Mouse (Mus musculus): ENCODE results near the gene Abi2.
"Not testable (repeated sequence)": the region's sequence is repeated elsewhere in the genome, so short reads cannot be mapped to it uniquely, and the experiment has no call there.

The Abi2 gene

GRCm38 (mm10) chr1:60409168-60409828, at the start of gene Abi2:
Gene Abi2, plus strand, starts transcription at chr1:60409619.
- DNase-seq (ENCODE audit: low spot score in 2 of 2) = peak; percentile 85 to 93

- DNase-seq (ENCODE audit: low spot score in 2 of 2) = no peak
Observed at GRCm38 (mm10) chr1:60361626-60362025, 47.8 kb upstream of the Abi2 start.

DNA sequence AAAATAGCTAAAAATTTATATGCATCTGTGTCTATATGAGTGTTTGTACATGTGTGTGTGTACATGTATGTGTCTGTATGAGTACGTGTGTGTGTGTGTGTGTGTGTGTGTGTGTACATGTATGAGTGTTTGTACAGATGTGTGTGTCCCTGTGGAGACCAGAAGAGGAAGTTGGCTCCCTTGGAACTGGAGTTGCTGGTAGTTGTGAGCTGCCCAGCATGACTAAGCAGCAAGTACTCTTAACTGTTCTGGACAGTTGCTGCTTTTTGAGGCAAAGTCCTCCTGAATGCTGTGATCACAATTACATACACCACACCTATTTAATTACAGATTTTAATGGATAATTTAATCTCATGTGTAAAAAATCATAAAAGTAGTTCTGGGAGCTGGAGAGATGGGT, 32.9 kb upstream of the Abi2 start:
- DNase-seq (ENCODE audit: low spot score in 2 of 2) = no peak

DNA sequence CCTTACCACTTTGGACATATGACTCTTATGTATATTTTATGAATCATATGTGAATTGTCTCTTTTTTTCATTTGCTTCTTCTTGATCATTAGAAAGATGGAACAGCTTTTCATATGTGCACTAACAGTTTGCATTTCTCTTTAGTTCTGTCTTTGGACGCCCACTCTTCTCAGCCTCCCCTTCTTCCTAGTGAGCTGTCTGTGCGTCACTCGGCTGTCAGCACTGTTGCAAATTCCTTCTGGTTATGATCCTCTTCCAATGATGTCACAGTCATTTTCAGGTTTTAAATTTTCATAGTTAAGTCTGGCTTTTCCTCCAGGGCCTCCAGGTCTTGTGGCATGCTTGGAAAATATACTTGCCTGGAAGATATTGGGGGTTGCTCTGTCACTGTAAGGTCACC, 27.5 kb upstream of the Abi2 start:
- no peak for DNase-seq (ENCODE audit: low spot score in 2 of 2)

DNA sequence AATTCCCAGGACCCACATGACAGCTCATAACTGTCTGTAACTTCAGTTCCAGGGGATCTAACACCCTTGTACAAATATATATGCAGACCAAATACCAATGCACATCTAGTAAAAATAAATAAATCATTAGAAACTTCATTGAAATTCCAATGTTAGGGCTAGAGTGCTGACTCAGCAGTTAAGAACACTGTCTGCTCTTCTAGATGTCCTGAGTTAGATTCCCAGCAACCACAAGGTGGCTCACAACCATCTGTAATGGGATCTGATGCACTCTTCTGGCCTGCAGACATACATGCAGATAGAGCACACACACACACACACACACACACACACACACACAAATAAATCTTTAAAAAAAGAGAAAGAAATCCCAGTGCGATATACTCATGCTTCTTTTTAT, 4.6 kb upstream of the Abi2 start:
- DNase-seq (ENCODE audit: low spot score in 2 of 2) = no peak

DNA sequence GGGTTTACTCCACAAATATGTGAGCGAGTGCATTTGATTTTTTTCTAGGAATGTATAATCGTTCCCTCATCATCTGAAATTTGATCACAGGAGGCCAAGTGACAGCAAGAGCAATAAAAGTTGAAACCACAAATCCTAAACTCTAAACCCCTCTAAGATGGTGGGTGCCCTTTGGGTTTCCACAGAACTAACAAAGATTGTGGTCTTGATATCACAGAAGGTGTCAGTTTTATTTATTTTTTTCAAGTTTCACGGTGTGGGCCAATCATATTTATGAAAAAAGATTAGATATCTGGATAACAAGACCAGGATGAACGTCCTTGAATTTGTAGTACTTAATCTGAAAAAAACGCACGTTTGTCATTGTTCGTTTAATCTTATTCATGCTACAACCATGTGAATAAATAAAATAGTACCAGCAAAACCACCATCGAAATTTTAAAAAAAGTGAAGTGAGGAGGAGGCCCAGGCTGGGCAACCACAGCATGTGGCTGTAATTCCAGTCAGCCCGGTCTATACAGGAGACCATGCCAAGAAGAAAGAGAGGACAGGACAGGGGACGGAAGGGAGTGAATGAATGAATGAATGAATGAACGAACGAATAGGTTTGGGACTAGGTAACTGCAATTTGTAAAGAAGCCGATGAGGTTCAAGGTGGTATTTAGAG, 785 bp upstream of the Abi2 start:
- DNase-seq (ENCODE audit: low spot score in 2 of 2) = peak in 1 of 2 experiments; percentile 16

DNA sequence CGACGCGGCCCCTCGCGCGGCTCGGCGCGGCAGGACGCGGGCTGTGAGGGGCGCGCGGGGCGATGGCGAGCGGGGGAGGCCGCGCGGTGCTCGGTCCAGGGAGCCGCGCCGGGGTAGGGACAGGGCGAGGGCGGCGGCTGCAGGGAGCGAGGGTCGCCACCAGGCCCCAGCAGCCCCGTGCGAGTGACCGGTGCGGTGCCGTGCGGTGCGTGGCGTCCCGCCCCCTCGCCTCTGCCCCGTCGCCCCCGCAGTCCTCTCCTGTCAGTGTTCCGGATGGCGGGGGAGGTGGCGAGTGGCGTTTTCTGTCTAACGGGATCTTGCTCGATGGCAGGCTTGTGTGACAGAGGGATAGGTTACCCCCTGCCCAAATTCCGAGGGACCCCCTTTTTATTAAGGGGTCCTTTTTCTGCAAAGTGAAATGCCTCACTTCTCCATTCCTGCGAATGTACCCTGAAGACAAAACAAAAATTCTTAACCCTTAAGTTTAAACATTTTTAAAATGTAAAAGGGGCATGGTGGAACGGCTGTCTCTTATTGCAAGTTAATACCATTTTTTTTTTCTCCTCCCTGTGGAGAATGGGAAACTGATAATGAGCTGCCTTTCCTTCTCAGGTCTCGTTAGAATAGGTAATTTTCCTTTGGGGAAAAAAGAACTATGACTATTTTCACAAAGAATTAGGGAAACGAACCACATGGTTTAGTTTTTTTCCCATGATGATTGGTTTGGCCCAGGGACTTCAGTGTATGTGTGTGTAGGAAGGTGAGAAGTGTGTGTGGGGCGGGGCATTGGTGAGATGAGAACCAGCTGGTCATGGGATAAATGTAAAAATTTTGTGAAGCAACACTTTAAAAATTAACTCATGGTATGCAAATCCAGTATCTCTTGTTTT, 754 bp downstream of the Abi2 start:
- peak; percentile 20 to 55 for DNase-seq (ENCODE audit: low spot score in 2 of 2)

DNA sequence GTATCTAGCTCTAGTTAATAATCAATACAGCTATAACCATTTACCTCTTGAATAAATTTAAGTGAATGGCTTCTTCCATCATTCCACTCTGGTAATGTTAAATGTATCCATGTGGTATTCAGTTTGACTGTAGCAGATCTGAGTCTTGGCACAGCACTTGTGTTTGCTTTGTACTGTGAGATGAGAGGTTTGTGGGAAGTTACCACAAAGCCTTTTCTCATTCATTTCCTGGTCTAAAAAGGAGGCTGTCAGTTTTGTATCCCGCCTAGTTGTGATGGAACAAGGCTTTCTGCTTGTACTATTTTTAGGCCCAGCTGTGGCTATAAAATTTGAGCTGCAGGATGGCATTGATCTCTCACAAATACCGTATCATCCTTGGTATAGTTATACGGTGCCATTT, 7.3 kb downstream of the Abi2 start:
- no peak for DNase-seq (ENCODE audit: low spot score in 2 of 2)

GRCm38 (mm10) chr1:60423882-60424281, 14.5 kb downstream of the Abi2 start:
- DNase-seq (ENCODE audit: low spot score in 2 of 2) = no peak

- DNase-seq (ENCODE audit: low spot score in 2 of 2) = no peak
Observed at GRCm38 (mm10) chr1:60428341-60428740, 18.9 kb downstream of the Abi2 start.

GRCm38 (mm10) chr1:60428932-60429331, 19.5 kb downstream of the Abi2 start:
- no peak for DNase-seq (ENCODE audit: low spot score in 2 of 2)

GRCm38 (mm10) chr1:60431531-60431930, 22.1 kb downstream of the Abi2 start:
- no peak for DNase-seq (ENCODE audit: low spot score in 2 of 2)

GRCm38 (mm10) chr1:60432497-60432896, 23.1 kb downstream of the Abi2 start:
- no peak for DNase-seq (ENCODE audit: low spot score in 2 of 2)

DNA sequence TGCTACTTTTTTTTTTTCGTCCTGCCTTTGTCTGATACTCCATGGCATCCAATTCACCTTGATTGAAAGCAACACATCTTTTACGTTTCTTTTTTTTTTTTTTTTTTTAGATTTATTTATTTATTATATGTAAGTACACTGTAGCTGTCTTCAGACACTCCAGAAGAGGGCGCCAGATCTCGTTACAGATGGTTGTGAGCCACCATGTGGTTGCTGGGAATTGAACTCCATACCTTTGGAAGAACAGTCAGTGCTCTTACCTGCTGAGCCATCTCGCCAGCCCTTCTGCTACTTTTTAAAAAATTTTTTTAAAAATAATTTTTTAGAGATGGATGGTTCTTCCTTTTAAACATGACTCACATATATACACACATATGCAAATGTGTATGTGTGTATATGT, 32.0 kb downstream of the Abi2 start:
- DNase-seq (ENCODE audit: low spot score in 2 of 2) = not testable (repeated sequence)

DNA sequence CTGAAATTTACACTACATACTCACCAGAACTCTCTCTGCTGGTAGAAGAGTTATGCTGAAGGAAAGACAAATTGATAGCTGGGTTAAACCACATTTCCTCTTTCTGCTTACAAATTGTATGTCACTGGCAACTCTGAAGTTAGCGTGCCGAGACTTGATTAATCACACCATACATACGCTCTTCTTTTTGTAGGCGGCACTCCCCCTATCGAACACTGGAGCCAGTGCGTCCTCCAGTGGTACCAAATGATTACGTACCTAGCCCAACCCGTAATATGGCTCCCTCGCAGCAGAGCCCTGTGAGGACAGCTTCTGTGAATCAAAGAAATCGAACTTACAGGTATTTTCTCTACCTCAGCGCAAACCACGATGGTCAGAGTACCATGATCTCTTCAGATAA, 37.6 kb downstream of the Abi2 start:
- no peak for DNase-seq (ENCODE audit: low spot score in 2 of 2)

DNA sequence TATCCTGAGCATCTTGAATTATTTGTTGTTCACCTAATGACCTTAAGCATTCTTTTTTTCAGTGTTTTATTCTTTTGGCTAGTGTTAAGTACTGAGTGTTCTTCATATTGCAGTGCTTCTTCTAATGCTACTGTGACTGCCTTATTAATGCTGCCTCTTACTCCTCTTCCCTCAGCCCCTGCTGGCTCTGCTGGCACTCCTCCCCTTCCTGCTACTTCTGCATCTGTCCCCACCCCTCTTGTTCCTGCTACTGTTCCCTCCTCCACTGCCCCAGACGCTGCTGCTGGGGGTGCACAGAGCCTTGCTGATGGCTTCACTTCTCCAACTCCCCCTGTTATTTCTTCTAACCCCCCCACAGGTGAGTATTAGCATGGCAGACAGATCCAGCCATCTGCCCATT, 40.5 kb downstream of the Abi2 start:
- no peak for DNase-seq (ENCODE audit: low spot score in 2 of 2)

- no peak for DNase-seq (ENCODE audit: low spot score in 2 of 2)
Observed at GRCm38 (mm10) chr1:60460623-60461022, 51.2 kb downstream of the Abi2 start.

GRCm38 (mm10) chr1:60469491-60469890, 60.1 kb downstream of the Abi2 start:
- no peak for DNase-seq (ENCODE audit: low spot score in 2 of 2)

DNA sequence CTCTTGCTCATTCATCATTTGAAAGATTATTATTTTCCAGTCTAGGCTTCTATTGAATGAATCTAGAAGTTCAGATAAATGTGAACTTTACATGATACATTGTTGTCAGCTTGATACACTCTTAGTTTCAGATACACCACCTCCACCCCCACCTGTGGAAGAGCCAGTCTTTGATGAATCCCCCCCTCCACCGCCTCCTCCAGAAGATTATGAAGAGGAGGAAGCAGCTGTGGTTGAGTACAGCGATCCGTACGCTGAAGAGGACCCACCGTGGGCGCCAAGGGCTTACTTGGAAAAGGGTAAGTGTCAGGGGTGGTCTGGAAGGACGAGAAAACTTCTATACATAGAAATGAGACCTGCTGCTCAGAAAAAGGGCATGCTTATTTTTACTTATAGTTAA, 61.1 kb downstream of the Abi2 start:
- no peak for DNase-seq (ENCODE audit: low spot score in 2 of 2)

DNA sequence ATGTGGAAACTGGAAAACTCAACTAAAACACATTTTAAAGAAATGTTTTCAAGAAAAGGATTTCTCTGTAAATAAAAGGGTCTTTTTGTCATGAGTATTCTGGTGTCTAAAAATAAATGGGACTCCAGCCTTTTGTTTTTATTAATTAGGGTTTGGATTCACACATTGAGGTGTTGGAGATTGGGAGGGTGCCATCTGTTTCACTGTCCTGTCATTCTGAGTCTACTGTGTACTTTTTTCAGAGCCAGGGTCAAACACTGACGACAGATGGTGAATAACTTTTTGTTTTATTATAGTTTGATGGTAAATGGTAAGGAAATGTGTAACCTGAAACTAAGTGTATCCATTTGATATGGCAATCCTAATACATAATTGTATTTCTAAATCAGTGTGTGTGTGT, 72.1 kb downstream of the Abi2 start:
- no peak for DNase-seq (ENCODE audit: low spot score in 2 of 2)

DNA sequence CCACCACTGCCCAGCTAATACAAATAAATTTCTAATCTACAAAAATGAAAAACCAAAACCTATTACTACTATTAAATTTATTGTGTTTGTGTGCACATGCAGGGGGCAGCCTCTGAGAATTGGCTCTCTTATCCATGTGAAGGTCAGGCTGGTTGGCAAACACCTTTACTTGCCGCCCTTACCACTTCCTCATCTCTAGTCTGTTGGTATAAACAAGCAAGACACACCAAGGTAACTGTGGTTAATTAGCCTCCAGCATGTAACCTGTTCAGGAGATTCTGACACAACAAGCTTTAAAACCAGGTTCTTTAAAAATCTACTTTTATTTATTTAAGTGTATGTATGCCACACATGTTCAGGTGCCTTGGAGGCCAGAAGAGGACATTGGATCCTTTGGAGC, 73.5 kb downstream of the Abi2 start:
- no peak for DNase-seq (ENCODE audit: low spot score in 2 of 2)

- DNase-seq (ENCODE audit: low spot score in 2 of 2) = no peak
Observed at GRCm38 (mm10) chr1:60485649-60486048, 76.2 kb downstream of the Abi2 start.

DNA sequence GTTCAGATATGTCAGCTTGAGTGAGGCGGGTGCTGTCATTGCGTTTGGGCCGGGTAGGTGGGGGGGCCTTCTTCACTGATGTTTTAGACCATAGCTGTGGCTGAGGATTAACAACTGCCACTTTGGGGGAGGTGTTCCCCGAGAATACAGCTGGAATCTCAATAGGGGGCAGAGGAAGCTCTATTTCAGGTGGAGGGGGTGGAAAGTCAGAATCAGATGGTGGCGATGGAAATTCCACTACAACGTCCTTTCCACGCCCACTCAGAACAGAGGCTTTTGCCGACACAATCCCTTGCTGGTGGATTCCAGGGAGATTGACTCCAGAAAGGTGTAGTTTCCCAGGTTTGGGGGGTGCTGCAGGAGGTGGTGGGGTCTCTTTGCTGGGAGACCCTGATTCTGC, 79.2 kb downstream of the Abi2 start:
- DNase-seq (ENCODE audit: low spot score in 2 of 2) = no peak

Measured in frontal cortex, postnatal 10 days (tissue).